Mouse (Mus musculus) bone marrow, adult 2 months (tissue): ENCODE measurements around the gene Amph.

ENCODE experiments used
- CTCF ChIP-seq: fragments of 200-500 bp; IDR thresholded peaks from 2 replicates; pipeline ENCODE4 v1.5.1; 2011; ENCODE audit warnings: low read length, control low read depth; ENCODE audit not compliant: control insufficient read depth, insufficient read depth
- POLR2A ChIP-seq: fragments of 200-500 bp; IDR thresholded peaks from 2 replicates; pipeline ENCODE4 v1.6.1; 2011; ENCODE audit warnings: low read depth, mild to moderate bottlenecking, control low read depth, low read length, borderline replicate concordance; ENCODE audit not compliant: control insufficient read depth

- no peak for TF ChIP-seq CTCF
- no peak for TF ChIP-seq POLR2A
Measured at GRCm38 (mm10) chr13:19101889-19102402, 153.9 kb downstream of the Amph start.
